Mouse (Mus musculus): ENCODE measurements around the gene 1700025B11Rik.
A peak's percentile ranks its signal among the peaks of the same experiment; 100 is the strongest.
"Not testable (repeated sequence)": the region's sequence is repeated elsewhere in the genome, so short reads cannot be mapped to it uniquely, and the experiment has no call there.

The 1700025B11Rik gene

GRCm38 (mm10) chr15:77561792-77562191 lies at the start of gene 1700025B11Rik:
Gene 1700025B11Rik (minus strand): TSS chr15:77561892.
- no peak for DNase-seq (ENCODE audit: low spot score in 2 of 2)

GRCm38 (mm10) chr15:77606069-77606468 lies 44.4 kb upstream of the 1700025B11Rik start:
- DNase-seq (ENCODE audit: low spot score in 2 of 2), result no peak

- DNase-seq (ENCODE audit: low spot score in 2 of 2), result no peak
Measured at GRCm38 (mm10) chr15:77598958-77599357, 37.3 kb upstream of the 1700025B11Rik start, which contains the start of gene Gm36245. Gene Gm36245 (plus strand): TSS chr15:77599258.

- DNase-seq (ENCODE audit: low spot score in 2 of 2), result no peak
Measured at GRCm38 (mm10) chr15:77598429-77598828, 36.7 kb upstream of the 1700025B11Rik start.

- DNase-seq (ENCODE audit: low spot score in 2 of 2), result no peak
Measured at GRCm38 (mm10) chr15:77595961-77596360, 34.3 kb upstream of the 1700025B11Rik start, which contains the start of gene Apol10b. Gene Apol10b (minus strand): TSS chr15:77596125.

GRCm38 (mm10) chr15:77593557-77593956 lies 31.9 kb upstream of the 1700025B11Rik start:
- no peak for DNase-seq (ENCODE audit: low spot score in 2 of 2)

GRCm38 (mm10) chr15:77590881-77591280 lies 29.2 kb upstream of the 1700025B11Rik start:
- no peak for DNase-seq (ENCODE audit: low spot score in 2 of 2)

- DNase-seq (ENCODE audit: low spot score in 2 of 2), result no peak
Measured at GRCm38 (mm10) chr15:77588981-77589380, 27.3 kb upstream of the 1700025B11Rik start.

GRCm38 (mm10) chr15:77587026-77587425 lies 25.3 kb upstream of the 1700025B11Rik start:
- no peak for DNase-seq (ENCODE audit: low spot score in 2 of 2)

- no peak for DNase-seq (ENCODE audit: low spot score in 2 of 2)
Measured at GRCm38 (mm10) chr15:77581681-77582080, 20.0 kb upstream of the 1700025B11Rik start.

- DNase-seq (ENCODE audit: low spot score in 2 of 2), result no peak
Measured at GRCm38 (mm10) chr15:77579311-77579710, 17.6 kb upstream of the 1700025B11Rik start.

- no peak for DNase-seq (ENCODE audit: low spot score in 2 of 2)
Measured at GRCm38 (mm10) chr15:77578801-77579200, 17.1 kb upstream of the 1700025B11Rik start.

- DNase-seq (ENCODE audit: low spot score in 2 of 2), result no peak
Measured at GRCm38 (mm10) chr15:77563219-77563618, 1.5 kb upstream of the 1700025B11Rik start.

GRCm38 (mm10) chr15:77539221-77539620 lies 22.5 kb downstream of the 1700025B11Rik start:
- not testable (repeated sequence) for DNase-seq (ENCODE audit: low spot score in 2 of 2)

- DNase-seq (ENCODE audit: low spot score in 2 of 2), result no peak
Measured at GRCm38 (mm10) chr15:77533216-77533615, 28.5 kb downstream of the 1700025B11Rik start, which contains the start of gene Apol7c. Gene Apol7c (minus strand): TSS chr15:77533316.

GRCm38 (mm10) chr15:77523186-77523843 lies 38.4 kb downstream of the 1700025B11Rik start:
- DNase-seq (ENCODE audit: low spot score in 2 of 2), result peak in 1 of 2 experiments; percentile 11

- DNase-seq (ENCODE audit: low spot score in 2 of 2), result not testable (repeated sequence)
Measured at GRCm38 (mm10) chr15:77520596-77520995, 41.1 kb downstream of the 1700025B11Rik start.

All from spleen, postnatal 14 days (tissue).